Mouse (Mus musculus) left cerebral cortex, adult 18-20 months (tissue): ENCODE data around the gene U2surp. TPM values are rescaled to one million over a fixed set of nuclear protein-coding genes. Genes with fewer than 3 reads are reported as not detected.
"Not testable (repeated sequence)": the region's sequence is repeated elsewhere in the genome, so short reads cannot be mapped to it uniquely, and the experiment has no call there.

Source experiments
- DNase-seq, 2 experiments: peaks; one replicate each; pipeline ENCODE4 v3.0.0; 2021 to 2022; ENCODE audit warnings: low spot score in 2 of 2, mixed read lengths in 1 of 2
- total RNA-seq, 2 experiments: library from RNA; stranded (reverse); gene quantifications; 2 replicates each; pipeline ENCODE4 v1.2.3; 2021

The U2surp gene
- total RNA-seq, 2 experiments from 2014 or later: 59.8 to 61.0 TPM

DNA sequence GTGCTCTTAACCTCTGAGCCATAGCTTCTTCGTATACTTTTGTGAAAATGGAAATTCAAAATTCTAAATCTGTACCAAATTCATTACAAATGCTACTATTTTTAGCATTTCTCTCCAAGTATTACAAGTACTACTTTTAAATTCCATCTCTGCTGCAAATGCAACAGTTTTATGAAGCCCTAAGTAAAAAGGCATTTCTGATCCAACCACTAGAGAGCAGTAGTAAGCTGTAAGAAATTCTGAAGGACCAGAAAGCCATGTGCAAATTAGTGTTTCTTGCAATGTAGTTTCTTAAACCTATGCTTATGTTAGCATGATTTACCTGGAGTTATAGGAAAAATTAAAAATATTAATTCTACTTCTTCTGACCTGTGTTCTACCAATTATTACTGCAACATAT lies 38.9 kb downstream of the U2surp start:
- DNase-seq: no peak

DNA sequence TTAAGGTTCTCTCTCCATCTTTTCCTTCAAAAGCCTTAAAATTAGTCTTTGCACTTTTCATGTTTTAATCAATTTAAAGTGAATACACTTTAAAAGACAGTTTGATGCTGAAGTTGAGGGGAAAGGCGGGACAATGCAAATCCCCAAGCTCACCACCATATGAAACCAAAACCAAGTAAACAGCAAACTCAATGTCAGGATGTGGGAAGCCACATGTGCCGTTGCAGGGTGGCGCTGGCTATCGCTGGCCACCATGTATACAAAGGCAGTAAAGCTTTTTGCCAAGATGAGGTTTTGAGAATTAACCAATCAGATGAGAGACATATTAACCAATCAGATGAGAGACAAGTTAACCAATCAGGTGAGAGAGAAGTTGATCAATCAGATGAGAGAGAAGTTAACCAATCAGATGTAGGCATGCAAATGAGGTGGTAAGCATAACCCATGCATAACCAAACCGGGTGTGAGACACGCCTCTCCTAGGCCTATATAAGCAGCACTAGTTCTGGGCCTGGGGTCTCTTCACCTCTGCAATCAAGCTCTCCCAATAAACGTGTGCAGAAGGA lies 42.7 kb downstream of the U2surp start:
- not testable (repeated sequence) for DNase-seq

DNA sequence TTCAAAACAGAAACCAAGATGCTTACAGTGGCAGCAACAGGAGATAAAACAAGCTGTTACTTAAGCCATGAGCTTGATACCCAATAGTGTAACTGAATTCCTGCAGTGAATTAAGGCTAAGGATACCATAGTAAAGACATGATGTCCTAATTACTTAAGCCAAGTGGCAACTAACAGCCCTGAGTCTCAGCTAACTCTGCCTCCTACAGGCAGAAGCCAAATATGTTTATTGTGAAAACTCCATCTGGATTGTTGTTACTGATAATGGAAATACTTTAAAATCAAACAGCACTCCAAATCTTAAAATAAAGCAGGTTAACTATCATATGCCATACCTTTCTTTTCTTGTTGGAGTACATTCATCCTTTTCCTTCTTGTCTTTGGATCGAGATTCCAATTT lies 47.8 kb downstream of the U2surp start:
- DNase-seq: no peak

- DNase-seq: no peak
Measured at GRCm38 (mm10) chr9:95451931-95452330, 59.9 kb downstream of the U2surp start.

- no peak for DNase-seq
Measured at GRCm38 (mm10) chr9:95450586-95450985, 61.2 kb downstream of the U2surp start.

DNA sequence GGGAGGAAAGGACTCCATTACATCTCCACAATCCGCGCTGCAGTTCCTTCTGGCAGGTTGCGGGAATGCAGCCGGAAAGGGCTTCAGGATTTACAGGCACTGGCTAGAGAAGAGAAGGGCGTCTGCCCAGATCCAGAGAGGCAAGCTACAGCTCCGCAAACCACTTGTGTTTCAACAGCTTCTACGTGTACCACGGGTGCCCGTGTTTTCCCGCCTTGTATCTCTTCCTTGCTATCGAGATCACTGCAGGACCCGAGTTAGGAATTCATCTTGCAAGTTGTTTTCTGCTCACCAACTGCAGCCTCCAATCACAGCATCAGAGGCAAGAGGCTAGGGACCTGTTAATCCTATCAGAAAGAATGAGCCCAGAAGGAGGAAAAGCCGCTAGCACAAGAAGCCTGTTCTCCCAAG lies 69.5 kb downstream of the U2surp start:
- DNase-seq: peak; percentile 30 to 59

DNA sequence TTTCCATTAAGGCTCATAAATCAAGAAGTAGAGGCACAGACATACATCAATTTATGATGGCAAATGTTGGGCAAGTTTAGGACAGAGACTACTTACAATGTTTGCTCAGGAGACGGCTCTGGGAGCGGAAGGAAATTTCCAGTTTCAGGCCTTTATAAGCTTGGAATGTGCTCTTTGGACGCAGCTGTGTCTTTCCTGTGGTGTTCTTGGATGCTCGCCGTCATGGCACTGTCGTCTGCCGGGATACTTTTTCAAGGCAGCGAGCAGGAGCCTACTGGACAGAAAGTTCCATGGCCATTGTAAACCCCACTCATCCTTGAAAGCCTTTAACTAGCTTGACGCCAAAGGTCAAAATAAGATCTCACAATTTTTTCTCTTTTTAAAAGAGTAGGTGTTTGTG lies 73.9 kb downstream of the U2surp start:
- no peak for DNase-seq

GRCm38 (mm10) chr9:95436294-95436613 lies 75.5 kb downstream of the U2surp start:
- DNase-seq: no peak

DNA sequence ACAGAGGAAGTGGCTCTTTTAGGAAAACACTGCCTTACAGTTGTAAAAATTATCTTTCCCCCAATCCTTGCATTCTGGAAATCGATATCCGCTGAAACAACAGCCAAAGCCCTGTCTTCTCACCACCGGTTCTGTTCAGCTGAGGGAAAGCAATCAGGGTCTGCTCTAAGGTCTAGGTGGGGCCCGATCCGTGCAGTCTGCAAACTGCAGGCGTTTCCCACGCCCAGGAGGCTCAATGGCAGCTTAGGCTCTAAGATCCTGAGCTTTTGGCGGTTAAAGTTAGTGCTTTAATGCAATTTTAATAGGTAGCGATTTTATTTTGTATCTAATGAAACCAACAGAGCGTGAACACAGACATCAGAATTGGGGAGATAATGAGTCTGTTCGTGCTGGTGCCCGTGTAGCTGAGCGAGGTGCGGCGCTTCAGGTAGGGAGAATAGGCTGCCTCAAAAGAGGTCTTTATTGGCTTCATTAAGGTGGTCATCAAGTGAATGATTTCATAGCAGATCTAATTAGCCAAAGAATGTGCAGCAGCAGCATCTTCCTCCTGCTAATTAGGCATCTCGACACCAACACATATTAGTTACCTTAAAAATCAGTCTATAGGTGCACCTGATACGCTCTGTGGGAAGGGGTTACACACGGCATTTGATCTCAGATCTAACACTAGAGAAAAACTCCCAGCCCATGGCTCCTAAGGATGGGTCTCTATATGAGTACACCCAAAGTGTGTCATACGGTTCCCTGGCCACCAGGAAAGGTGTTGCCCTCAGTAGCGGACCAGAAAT lies 76.1 kb downstream of the U2surp start:
- no peak for DNase-seq

- DNase-seq: no peak
Measured at GRCm38 (mm10) chr9:95428277-95428676, 83.5 kb downstream of the U2surp start.

- no peak for DNase-seq
Measured at GRCm38 (mm10) chr9:95413911-95414310, 97.9 kb downstream of the U2surp start.

DNA sequence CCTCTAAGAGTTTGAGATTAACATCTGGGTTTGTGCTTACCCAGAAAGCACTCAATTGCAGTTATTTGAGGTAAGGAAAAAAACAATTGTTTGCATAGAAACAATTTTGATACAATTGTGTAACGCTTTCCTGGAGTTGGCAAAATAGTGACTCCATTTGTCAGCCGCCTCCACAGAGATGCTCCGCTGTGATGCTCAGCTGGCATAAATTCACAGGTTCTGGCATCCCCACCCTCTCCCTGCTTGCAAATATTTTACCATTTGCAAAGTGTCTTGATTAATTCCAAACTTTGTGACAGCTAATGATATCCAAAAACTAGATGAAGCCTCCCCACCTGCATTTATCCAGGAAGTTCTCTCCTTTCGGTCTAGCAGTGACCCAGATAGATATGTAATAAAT lies 99.7 kb downstream of the U2surp start:
- no peak for DNase-seq

- DNase-seq: peak in 1 of 2 experiments; percentile 10
Measured at GRCm38 (mm10) chr9:95407586-95408220, 104.1 kb downstream of the U2surp start.

Other genes with a start within 250 kb of the U2surp start
- gene Chst2, start 105.3 kb downstream of the U2surp start, total RNA-seq: 10 to 100 TPM; 57.1 to 64.1 TPM
- gene Paqr9, start 47.7 kb upstream of the U2surp start, total RNA-seq: 10 to 100 TPM; 31.8 to 32.1 TPM
- 1 to 10 TPM; 2.1 to 3.5 TPM for gene Pcolce2, start 125.6 kb upstream of the U2surp start, total RNA-seq
- 10 to 100 TPM; 48.6 TPM for gene Trpc1, start 238.4 kb upstream of the U2surp start, total RNA-seq